Mouse (Mus musculus): Measurements from ENCODE around the gene Nupr1.

Gene Nupr1

GRCm38 (mm10) chr7:126642545-126643243 is 12.0 kb upstream of the Nupr1 start:
- DNase-seq: no peak

DNA sequence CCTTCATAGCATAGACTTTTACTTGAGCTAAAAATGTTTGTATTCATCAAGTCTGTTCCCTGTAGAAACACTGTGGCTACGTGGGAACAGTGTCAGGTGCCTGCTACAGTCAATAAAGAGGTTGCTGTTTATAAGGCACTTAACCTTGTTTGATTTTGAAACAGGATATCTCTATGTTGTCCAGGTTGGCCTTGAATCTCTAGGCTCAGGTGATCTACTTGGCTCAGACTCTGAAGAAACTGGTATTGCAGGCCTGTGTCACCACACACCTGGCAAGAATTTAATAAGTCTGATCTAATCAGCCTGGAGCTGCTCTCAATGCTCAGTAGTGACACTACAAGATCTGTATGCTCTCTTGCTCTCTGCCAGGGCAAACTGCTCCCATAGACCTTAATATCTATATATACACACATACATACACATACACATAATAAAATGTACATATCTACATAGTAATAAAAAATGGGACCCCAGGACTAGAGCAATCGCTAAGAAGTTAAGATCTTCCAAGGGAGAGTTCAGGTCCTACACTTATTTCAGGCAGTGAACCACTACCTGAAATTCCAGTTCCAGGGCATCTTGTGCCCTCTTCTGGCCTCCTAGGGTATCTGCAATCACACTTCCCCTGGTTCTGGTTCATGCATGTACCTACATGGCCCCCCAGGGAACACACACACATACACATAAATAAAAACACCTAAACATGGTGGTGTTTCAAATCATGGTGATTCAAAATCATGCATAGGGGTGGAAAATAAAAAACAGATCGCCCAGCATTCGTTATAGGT is 6.3 kb upstream of the Nupr1 start:
- DNase-seq: no peak

GRCm38 (mm10) chr7:126635375-126635774 is 4.7 kb upstream of the Nupr1 start:
- DNase-seq: no peak

- no peak for DNase-seq
These were observed 1.8 kb upstream of the Nupr1 start for GRCm38 (mm10) chr7:126632478-126632877.

GRCm38 (mm10) chr7:126629915-126630314 is 746 bp downstream of the Nupr1 start:
- DNase-seq: no peak

GRCm38 (mm10) chr7:126628111-126628510 is 2.5 kb downstream of the Nupr1 start:
- no peak for DNase-seq

GRCm38 (mm10) chr7:126625807-126626600 is 4.7 kb downstream of the Nupr1 start:
- DNase-seq: no peak

DNA sequence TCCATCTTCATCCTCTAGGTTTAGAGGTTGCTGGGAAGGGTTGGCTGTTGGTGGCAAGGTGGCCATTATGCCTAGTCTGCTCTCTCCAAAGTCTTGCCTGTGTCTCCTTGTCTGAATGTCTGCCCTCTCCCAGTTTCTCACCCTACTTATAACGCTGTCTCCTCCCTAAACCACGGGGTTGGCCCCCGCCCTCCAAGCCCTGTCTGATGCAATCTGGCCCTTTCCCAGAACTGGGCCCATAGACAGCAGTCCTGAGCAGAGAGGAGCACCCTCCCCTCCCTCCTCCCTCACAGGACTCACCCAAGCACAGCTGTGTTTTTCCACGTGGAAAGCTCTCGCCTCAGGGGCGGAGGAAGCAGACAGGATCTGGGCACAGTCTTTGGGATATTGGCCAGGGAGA is 5.3 kb downstream of the Nupr1 start:
- peak; percentile 75 for DNase-seq

GRCm38 (mm10) chr7:126624774-126625173 is 5.9 kb downstream of the Nupr1 start:
- DNase-seq: no peak

- DNase-seq: no peak
These were observed 7.3 kb downstream of the Nupr1 start for GRCm38 (mm10) chr7:126623381-126623780.

DNA sequence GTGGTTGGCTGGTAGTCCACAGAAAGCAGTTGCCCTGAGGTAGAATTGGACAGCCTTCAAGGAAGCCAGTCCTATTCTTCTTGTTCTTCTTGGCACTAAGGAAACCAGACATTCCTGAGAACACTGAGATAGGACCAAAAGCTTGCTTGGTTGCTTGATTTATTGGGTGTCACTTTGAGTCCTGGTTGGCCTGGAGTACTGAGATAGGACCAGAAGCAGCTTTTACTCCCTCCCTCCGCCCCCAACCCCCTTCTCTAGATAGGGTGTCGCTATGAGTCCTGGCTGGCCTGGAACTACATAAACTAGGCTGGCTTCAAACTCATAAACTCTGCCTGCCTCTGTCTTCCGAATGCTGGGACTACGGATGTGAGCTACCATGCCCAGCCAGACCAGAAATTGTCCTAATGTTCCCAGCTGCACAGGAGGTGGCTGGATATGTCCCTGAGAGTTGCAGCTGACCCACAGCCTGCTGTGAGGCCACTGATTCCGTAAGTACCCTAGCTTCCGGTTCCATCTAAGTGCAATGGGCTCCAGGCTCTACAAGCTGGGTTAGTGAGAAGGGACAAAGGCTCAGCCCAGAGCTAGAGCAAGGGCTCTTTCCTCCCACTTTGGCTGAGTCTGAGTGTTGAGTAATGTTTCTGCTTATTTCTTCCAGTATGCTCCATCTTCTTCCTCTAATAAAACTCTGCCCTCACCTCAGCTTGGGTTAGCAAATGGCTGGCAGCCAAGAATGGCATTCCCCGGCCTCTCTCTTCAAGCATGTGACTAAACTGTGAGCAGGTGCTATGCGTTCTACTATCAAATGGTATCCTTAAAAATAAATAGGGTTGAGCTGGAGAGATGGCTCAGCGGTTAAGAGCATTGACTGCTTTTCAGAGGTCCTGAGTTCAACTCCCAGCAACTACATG is 9.0 kb downstream of the Nupr1 start:
- DNase-seq: no peak

DNA sequence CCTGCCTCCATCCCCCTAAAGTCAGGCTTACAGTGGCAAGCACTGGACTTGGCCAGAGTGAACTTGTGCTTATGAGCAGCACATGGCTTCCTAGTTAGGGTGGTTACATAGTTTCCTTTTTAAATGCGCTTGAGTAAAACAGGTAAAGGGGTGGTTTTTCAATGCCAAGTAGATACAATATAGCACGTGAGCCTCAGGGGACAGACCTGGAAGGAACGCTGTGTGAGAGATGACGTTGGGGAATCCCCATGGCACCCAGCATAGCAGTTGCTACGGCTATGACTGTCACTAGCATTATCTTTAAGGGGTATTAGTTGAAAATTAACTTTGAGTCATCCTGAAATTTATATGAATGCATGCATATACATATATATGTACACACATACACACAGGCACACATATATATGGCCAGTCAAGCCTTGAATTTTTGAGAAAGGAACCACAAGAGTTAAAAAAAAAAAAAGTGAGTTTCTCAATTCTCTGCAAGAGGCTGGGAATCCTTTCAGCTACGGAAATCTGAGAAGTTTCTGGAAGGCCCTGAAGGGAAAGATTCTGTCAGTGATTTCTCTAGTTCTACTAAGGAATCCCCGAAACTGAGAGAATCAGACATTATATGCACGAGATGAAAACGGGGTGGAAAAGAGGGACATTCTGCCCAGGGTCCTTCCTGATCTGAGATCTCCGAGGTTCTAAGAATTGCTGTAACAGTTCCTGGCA is 10.9 kb downstream of the Nupr1 start:
- no peak for DNase-seq

DNA sequence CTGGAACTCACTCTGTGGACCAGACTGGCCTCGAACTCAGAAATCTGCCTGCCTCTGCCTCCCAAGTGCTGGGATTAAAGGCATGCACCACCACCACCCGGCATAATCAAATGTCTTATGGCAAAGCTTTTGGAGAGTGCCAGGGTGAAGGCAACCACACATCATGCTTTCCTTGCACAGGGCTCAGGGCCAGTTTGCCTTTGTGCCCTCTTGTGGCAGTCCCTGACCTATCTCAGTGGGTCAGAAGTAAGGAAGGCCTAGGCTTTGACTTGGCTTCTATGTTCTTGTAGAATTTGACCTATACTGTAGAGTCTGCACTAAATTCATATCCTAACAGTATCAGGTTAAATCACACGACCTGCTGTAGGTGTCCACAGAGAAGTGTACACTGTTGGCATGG is 14.0 kb downstream of the Nupr1 start:
- DNase-seq: no peak

DNA sequence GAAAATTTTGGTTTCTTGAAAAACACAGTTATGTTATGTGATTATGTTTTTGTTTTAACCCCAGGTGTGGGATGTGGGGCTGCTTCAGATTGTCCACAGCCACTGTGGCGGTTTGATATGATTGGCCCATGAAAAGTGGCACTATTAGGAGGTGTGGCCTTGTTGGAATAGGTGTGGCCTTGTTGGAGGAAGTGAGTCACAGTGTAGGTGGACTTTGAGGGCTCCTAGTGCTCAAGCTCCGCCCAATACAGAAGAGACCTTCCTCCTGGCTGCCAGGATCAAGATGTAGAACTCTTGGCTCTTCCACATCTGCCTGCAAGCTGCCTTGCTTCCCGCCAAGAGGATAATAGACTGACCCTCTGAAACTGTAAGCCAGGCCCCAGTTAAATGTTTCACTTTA is 17.9 kb downstream of the Nupr1 start:
- DNase-seq: no peak

GRCm38 (mm10) chr7:126607796-126608195 is 22.9 kb downstream of the Nupr1 start:
- DNase-seq: no peak

DNA sequence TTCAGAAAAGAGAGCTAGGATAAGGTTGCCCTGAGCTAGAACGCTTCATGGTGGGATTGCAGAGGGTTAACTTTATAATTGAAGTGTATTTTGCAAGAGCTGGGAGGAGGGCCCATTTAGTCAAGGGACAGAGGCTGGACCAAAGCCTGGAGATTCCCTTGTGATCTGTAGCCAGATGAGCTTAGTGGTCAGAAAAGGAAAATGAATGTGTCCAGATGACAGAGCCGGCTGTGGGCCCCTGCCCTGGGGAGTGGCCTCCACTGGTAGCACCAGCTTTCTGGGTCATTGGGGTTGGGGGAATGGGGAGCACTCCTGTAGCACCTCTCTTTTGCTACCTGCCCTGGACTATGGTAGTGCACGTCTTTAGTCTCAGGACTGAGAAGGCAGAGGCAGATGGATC is 23.6 kb downstream of the Nupr1 start:
- no peak for DNase-seq

DNA sequence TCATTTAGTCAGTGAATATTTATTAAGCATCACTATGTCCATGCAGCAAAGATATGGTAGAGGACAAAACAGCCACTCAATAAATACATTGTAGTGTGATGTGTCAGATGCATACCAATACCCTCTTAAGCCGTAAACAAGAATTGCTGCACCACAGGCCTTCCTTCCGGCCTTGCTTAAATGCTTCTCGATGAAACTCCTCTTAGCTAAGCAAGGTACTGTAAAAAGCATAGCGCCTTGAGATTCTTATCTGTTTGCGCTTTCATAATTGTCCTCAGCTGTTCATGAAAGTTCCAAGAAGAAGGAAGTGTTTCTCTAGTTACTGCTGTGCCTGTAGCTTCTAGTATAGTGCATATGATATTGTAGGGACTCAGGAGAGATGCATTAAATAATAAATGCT is 24.1 kb downstream of the Nupr1 start:
- no peak for DNase-seq

DNA sequence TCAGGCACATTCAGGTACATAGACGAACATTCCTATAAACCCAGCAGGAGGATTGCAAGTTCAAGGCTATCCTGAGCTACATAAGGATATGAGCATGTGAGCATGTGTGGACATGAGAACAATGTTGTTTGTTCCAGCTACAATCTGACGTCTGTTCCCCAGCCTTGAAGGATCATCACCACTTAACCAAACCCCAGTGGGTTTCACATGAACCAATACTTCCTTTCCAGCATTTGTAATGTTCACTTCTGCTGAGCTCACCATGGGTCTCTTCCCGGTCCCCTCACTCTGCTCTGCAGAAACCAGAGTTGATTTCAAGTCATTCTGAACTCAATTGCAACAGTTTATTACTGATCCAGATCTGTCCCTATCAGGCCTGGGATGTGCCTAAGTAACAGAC is 28.0 kb downstream of the Nupr1 start:
- DNase-seq: no peak

DNA sequence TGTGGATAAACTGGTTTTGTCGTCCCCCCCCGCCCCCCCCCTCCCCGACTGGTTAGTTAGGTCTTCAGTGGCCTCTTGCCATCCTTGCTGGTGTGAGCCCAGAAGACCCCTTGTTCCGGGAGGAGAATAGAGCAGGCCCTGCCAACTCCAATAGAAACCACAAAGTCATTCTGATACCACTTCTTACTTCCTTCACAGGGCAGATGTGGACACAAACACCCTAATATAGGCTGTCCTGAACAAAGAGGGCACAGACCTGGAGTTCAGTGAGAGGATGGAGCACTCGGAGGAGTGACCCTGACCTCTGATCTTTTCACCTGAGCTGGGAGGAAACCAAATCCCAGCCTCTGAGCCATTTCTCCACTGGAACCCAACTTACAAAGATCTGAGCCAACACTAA is 28.8 kb downstream of the Nupr1 start:
- DNase-seq: no peak

GRCm38 (mm10) chr7:126598919-126599318 is 31.7 kb downstream of the Nupr1 start:
- no peak for DNase-seq

DNA sequence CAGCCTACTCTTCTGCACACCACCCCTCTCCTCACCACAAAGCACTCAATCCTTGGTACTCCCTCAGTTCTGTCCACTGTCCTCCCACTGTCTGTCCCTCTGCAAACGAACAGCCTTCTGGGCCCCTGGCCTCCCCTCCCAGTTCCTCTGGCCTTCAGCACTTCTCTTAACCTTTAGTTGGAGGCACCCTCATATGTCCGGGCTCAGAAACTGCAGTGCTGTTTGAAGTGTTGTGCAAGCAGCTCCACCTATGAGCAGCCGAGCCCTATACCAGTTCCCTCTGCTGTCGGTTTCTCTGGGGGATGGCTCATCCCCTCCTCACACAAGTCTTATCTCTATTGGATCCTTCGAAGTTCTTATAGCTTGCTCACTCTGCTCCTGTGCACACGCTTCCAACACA is 34.2 kb downstream of the Nupr1 start:
- DNase-seq: no peak

DNA sequence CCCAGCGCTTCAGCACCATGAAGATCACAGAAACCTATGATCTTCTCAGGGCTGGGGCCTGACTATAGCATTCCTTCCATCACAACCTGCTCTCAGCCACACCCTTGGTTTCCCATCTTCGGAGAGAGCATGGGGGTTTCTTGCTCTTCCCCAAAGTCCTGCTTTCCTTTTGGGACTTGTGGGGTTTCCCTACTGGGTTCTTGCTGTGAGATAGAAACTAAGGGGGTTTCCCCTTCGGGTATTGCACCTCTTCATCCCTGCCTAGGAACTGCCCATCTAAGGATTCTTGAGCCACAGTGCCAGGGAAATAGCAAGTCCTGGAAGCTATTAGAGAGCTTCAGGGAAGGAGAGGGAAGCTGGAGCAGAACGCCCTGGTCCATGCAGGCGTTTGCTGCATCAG is 34.8 kb downstream of the Nupr1 start:
- no peak for DNase-seq
